Mouse (Mus musculus) heart, postnatal 0 days (tissue): ENCODE data around the gene Ccdc155.

ENCODE experiments used
- CTCF ChIP-seq: IDR thresholded peaks from 2 replicates; pipeline ENCODE4 v1.5.1; 2016; ENCODE audit warnings: antibody characterized with exemption, control low read depth, low read depth
- EP300 ChIP-seq: IDR thresholded peaks from 2 replicates; pipeline ENCODE4 v1.6.1; 2016; ENCODE audit warnings: antibody characterized with exemption, low read depth

DNA sequence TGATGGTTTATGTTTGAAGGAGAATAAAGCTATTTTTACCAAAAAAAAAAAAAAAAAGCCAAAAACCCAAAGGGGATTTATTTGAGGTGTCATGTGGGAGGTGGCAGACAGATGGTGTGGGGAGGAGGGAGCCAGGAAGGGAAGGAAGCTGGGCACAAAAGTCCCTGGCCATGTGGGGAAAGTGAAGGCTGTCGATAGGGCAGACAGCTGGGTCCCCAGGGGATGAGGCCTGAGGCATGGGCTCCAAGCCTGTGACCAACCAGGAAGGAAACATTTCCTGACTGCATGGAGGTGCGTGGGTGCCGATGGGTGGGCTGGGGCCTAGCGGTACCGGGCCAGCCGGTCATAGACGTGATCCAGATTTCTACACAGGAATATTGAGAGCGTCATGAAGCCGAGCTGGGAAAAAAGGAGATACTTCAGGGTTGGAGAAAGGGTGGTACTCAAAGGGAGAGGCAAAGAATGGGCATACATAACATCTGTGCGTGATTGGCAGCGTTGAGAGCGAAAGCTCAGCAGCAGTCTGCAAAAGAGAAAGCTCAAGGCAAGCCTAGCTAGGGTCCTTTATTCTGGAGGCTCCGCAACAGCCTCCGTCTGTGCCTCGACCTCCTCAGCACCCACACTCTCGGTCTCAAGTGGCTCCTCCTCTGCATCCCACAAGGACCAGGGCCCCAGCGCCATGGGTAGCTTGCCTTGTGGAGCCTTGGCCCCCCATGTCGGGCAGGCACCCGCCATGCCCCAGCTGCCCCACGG is 29.1 kb upstream of the Ccdc155 start:
- TF ChIP-seq CTCF (no peak), EP300 (no peak)
